Mouse (Mus musculus) naive thymus-derived CD4-positive, alpha-beta T cell, adult 5 months (primary cell): ENCODE results near the gene Bri3bp. TPM values are rescaled to one million over a fixed set of nuclear protein-coding genes. Genes with fewer than 3 reads are reported as not detected.

Experiments
- polyA plus RNA-seq: library from polyadenylated mRNA; unstranded; fragments of 100-300 nt; shearing (Covaris generic); gene quantifications from one replicate; pipeline ENCODE4 v1.2.1, GENCODE M21; 2017

Bri3bp gene
- 26.2 TPM for polyA plus RNA-seq

GRCm38 (mm10) chr5:125441234-125442114 is at the start of gene Bri3bp:
Gene Bri3bp, plus strand, starts transcription at chr5:125441568.

GRCm38 (mm10) chr5:125433793-125434337 is 7.5 kb upstream of the Bri3bp start, which contains the start of gene Dhx37:
Gene Dhx37, minus strand, starts transcription at chr5:125434121.

GRCm38 (mm10) chr5:125475601-125476285 is 34.4 kb downstream of the Bri3bp start, which contains the start of gene Aacs:
Gene Aacs, plus strand, starts transcription at chr5:125475814.

Other genes starting within 250 kb of the Bri3bp start
- 15.1 TPM for gene Scarb1, start 100.5 kb upstream of the Bri3bp start, polyA plus RNA-seq
- gene Gm10382, start 52.2 kb upstream of the Bri3bp start, polyA plus RNA-seq: 12.5 TPM
- 1,957 TPM for gene Ubc, start 51.4 kb upstream of the Bri3bp start, polyA plus RNA-seq
- gene Dhx37, start 7.4 kb upstream of the Bri3bp start, polyA plus RNA-seq: 18.0 TPM
- gene Aacs, start 34.2 kb downstream of the Bri3bp start, polyA plus RNA-seq: 46.7 TPM
- gene Tmem132b, start 90.2 kb downstream of the Bri3bp start, polyA plus RNA-seq: 0.35 TPM